Mouse (Mus musculus): ENCODE results near the gene Zfp827. TPM values are rescaled to one million over a fixed set of nuclear protein-coding genes. Genes with fewer than 3 reads are reported as not detected.

Gene Zfp827
- 10 to 100 TPM; 10.5 to 11.2 TPM for total RNA-seq (2021)
- long read RNA-seq, experiment 1, partial matches to known transcripts = 0 of 3 reads
- long read RNA-seq, experiment 1, other reads (novel, unspliced or antisense) = 3 of 3 reads
- long read RNA-seq, experiment 2, partial matches to known transcripts = 0 of 4 reads
- long read RNA-seq, experiment 2, other reads (novel, unspliced or antisense) = 4 of 4 reads

DNA sequence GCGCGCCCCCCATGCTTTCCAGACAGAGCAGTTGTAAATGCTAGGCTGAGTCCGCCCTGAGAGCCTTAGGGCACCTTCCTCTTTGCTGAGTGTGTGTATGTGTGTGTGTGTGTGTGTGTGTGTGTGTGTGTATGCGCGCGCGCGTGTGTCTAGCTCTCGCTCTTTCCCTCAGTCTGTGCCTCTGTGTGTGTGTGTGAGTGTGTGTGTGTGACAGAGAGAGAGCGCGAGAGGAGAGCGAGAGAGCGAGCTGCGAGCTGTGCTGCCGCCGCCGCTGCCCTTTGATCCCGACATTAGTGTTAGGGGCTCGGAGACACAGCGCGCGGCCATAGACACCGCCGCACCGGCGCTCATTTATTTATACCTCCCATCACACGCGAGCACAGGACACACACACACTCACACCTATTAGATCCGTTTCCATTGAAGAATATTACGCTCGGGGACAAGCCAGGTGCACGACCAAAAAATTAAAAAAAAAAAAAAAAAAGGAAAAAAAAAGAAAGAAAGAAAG lies at the start of gene Zfp827:
TSS of gene Zfp827 (plus strand) at position 461 of the 511 bp plus-strand sequence.
- DNase-seq = peak; percentile 72 to 83

DNA sequence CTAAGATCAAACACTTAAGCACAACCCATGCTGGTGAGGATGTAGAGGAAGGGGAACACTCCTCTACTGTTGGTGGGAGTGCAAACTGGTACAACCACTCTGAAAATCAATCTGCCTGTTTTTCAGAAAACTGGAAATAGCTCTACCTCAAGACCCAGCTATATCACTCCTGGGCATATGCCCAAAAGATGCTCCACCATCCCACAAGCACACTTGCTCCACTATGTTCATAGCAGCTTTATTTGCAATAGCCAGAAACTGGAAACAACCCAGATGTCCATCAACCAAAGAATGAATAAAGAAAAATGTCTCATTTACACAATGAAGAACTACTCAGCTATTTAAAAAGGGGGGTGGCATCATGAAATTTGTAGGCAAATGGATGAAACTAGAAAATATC lies 23.9 kb upstream of the Zfp827 start:
- no peak for DNase-seq

DNA sequence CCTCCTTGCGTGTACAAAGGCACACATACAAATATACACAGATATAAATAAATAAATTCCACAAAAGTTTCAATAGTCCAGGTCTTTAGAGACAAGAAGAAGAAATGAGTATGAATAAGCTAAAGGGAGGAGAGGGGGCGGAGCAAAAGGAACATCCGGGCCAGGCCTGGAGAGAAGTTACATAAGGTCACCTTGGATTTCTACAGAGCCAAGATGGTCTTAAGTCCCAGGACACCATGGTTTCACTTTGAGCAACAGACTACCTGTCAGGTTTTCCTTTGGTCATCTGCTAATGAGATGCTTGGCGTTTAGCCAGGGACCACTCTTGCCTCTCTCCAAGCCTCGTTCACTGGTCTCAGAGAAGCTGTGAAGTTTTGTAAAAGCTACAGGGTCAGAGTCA lies 13.2 kb upstream of the Zfp827 start:
- DNase-seq = no peak

DNA sequence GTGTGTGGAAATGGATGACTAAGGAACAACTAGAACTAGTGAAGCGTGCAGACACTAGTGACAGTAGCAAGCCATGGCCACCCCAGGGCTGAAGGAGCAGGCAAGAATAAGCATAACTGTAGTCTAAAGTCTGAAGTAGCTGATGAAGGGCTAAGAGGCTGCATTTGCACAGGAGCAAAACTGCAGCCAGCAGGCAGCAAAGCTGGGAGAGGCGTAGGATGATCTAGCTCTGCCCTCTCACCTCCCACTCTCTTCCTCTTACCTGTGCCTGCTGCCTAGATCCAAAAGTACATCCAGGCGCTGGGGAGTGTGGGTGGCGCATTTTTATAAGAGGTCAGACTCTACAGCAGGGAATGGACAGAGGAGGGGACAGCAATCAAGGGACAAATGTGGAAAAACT lies 12.2 kb upstream of the Zfp827 start:
- DNase-seq = no peak

DNA sequence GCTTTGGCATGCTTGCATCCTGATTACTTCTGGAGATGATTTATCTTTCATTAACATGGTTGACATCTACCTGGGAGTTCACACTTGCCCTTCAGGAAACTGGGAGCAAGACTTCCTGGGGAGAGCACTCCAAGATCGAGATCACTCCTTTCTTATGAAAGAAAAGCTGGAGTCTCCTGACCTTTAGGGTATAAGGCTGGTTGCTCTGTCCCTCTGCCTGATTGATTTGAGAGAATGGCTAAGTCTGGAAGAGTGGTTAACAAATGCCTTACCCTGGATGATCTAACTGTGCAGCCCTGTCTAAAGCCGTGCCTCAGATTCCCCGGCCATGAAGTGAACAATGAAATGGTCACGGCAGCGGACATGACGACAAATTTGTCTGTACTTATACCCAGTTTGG lies 11.7 kb upstream of the Zfp827 start:
- DNase-seq = no peak

DNA sequence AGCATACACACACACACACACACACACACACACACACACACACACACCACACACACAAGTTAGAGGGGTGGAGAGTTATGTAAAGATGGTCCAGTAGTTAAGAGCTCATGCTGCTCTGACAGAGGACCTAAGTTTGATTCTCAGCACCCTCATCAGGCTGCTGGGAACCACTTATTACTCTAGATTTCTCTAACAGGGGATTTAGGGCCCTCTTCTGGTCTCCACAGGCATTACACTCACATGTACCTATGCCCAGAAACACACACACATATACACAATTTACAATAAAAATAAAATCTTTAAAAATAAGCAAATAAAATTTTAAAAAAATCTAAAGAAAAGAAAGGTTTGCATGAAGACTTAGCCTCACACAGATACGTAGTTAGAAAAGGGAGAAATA lies 4.3 kb upstream of the Zfp827 start:
- no peak for DNase-seq

DNA sequence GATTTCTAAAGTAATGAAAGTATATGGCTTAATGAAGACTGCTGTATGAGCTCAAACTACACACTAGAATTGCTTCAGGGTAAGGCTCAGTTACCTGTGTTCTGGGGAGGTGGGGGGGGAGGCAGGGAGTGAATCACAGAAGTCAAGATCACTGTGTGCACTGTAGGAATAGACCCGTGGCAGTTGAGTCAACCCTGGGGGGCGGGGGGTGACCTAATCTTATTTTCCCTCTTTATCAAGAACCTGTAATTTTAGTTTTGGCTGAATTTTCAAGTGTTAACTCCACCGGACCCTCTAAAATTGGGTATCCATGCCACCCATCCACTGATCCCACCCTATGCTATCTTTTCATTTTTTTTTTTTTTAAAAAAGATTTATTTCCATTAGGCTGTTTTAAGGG lies 918 bp upstream of the Zfp827 start:
- DNase-seq = no peak

DNA sequence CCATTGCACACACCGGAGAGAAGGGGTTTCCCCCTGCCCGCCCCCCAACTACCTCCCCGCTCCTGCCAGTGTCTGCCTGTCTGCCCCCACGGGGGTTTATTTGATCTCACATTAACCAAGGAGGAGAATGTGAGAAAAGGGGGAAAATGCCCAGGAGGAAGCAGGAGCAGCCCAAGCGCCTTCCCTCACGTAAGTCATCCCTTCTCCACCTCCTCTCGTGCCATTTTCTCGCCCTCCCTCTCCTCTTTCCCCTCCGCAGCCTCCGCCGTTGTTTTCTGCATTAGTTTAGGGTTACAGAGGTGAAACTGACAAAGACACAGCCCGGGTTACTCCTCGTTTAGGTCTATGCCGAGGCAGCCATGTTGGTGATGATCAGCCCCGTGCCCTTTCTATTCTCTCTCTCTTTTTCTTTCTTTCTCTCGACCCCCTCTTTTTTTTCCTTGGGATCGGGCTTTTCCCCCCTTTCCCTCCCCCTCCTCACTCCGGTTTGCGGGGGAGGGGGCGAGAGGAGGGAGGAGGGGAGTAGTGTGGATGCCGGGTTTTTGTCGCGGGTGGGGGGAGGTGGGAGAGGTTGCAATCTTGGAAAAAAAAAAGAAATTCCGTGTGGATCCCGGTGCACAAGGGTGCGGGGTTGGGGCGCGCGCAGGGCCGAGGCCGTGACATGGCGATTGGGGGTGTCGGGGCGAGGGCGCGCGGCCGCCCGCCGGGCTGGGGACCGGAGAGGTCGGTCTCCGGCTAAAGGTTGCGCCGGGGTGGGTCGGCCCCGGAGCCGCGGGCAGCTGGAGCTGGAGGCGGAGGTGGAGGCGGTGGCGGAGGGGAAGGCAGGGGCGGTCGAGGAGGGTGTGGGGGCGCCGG lies 531 bp downstream of the Zfp827 start:
- peak; percentile 39 to 41 for DNase-seq

DNA sequence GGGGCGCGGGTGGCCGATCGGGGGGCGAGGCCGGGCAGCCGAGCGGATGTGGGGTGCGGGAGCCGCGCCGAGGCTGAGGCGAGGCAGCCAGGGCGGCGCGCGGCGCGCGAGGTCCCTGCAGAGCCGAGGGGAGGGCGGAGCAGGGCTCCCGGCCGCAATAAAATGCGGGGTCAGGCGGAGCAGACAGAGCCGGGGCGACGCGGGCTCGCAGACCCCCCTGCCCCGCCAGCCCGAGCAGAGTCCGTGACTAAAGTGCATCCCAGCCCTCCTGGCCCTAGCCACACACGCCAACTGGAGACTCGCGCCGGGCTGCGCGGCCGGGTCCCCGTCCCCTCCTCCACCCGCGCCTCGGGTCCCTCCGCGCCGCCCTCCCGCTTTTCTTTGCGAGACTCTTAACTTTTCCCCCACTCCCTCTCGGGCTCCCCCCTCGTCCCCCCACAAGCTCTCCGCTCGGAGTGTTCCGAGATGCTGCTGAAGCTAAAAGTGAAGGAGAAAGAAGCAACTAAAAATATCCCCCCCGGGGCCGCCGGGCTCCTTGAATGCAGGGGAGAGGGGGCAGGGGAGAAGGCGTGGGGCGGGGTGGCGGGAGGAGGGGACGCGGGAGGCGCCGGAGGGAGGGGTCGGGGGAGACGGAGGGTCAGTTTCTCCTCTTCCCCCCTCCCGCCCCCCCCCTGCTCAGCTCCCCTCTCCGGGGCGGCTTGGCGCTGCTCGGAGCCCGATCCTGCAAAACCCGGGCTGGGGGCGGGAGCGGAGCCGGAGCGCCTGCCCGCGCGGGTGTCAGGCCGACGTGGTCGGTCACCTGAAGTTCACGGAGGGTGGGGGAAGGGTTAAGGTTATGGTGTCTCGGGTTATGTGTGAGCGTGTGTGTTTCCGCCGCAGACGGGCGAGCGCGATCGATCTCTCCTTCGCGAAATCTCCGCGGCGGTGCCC lies 1.4 kb downstream of the Zfp827 start:
- peak; percentile 73 to 82 for DNase-seq

DNA sequence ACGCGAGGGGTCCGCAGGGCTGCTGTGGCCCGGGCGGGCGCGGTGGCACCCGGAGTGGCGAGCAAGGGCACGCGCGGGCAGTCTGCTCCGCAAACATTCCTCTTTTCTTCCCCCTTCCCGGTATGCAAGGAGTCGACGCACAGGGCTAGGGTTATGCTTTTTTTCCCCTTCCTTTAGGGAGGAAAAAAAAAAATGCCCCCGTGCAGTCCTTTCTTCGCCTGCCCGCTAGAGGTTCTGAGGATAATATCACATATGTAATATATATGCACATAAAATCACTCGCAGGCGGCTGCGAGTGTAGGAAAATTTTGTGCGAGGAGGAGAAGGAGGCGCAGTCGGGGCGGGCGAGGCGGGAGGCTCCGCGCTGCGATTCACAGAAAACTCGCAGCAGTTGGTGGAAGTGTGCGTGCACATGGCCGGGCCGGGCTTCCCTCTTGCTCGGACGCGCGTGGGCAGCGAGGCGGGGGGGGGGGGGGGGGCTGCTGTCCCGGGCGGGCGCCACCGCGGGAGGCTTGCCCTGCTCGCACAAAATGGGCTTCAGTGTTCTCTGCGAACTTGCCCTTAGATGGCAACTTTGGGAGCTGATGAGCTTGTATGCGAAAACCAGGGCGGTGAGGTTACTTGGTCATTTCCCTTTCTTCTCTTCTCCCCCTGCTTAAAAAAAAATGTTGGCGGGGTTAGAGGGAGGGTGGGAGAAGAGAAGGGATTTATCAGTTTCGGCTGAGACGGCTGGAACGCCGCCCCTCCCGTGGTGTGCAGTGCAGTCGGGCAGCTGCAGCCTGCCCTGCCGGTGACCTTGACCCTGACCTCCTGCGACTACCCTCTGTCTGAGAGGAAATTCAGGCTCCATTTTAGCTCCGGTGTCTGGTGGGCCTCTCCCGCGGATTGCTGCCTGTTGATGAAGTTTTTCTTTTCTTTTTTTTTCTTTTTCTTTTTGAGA lies 2.4 kb downstream of the Zfp827 start:
- peak; percentile 85 to 89 for DNase-seq

DNA sequence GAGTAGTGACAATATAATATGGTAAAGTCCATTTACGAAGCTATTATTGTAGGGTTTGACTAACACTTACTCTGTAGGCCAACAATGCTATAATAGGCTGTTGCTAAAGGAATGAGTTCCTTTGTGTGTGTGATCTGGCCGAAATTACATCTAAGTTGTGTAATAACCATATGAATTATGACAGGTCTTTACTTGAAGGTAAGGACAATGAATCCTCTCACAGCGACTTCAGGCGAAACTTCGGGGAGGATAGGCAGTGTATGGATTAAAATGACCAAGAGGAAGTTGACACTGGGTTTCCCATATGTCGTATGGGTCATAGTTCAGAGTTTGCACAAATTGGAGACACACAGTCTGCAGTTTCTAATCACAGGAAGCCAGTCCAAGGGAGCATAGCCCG lies 9.3 kb downstream of the Zfp827 start:
- DNase-seq = no peak

DNA sequence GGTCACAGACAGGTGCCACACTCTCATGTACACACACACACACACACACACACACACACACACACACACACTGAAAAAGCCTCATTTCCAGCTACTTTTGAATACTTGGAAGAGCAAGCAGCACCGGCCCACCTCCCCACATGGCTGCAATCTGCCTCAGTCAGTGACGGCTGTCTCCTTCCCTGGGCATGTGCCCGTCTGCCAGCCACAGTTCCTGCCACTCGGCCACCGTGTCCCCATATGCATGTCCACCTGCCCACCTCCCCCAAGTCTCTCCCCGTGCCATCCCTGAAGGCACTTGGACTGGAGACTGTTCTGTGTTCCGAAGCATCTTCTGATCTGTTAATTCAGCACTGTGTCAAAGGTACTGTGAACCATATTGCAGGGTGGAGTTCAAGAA lies 9.8 kb downstream of the Zfp827 start:
- no peak for DNase-seq

DNA sequence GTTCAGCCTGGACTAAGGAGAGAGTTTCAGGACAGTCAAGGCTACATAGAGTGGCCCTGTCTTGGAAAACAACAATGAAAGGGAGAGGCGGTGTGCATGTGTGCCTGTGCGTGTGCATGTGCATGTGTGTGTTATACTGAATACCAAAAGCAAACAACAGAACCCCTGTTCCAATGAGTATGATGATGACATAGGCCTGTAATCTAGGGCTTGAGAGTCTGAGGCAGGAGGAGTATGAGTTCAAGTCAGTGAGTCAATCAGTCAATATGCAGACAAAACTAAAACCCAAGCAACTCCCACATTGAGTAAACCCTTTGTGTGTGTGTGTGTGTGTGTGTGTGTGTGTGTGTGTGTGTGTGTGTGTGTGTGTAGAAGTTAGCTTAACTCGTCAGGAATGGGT lies 13.2 kb downstream of the Zfp827 start:
- DNase-seq = no peak

DNA sequence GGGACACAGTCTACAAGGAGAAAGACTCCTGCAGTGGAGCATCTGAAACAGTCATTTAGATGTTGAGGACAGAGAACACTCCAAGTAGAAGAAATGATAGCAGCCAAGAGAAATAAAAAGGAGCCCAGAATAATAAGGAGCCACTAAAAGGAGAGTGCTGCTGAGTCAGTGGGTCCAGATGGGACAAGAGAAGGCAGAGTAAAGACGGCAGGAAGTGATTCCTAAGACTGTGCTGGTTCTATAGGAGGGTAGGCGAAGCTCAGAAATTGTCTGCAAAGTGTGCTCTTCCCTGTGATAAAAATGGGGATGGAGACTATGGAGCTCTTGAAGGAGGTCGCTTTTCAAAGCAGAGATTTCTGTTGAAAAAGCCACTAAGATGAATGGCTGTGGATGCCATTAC lies 14.0 kb downstream of the Zfp827 start:
- DNase-seq = no peak

DNA sequence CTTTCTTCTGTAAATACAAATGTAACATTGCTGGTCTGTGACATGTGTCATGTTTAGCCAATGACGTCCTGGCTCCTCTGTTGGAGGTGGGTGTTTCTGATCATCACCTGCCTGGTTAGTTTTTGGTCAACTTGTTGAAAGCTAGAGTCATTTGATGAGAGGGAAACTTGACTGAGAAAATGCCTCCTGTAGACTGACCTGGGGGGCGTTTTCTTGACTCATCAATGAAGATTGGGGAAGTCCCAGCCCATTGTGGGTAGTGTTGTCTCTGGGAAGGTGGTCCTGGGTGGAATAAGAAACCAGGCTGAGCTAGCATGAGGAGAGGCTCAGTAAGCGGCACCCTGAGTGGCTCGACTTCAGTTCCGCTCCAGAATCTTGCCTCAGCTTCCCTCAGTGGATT lies 16.4 kb downstream of the Zfp827 start:
- no peak for DNase-seq

DNA sequence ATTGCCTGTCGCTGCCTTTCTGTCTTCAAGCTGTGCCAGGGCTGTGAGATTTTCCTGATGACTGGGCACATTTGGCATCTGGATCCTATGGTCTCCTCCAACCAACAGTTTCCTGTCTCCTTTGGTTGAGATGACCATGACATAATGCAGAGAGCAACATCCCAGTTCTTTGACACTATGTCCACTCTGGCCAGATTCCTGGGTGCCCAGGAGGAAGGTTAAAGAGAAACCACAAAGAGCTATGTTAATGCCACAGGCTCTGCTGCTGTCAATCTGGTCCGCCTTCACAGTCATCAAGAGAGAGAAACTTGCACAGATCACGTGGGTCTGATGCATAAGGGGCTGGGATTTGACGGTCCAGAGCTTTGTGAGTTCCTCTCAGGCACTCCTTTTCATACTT lies 18.4 kb downstream of the Zfp827 start:
- DNase-seq = no peak

DNA sequence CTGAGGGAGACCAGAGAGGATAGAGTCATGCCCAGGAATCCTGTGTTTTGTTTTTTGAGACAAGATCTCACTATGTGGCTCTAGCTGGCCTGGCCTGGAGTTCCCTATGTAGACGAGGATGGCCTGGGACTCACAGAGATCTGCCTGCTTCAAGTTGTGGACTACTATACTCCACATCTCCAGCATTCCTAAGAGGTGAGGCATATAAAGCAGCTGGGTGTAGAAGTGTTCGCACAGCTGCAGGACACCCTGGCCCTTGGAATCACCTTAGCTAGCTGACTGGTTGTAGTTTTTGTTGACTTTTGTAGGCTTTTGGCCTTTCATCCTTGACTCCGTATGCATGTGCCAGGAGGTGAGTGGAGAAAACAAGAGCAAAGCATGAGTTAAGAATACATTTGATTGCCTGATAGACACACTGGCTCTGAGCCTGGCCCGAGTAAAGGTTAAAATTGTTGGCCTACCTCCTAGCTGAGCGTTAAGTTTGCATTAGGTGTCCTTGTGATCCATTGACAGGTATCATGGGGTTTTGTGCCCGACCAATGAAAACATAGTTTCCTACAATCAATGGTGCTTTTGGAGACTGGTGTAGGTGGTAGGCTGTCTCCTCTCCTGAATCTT lies 20.3 kb downstream of the Zfp827 start:
- no peak for DNase-seq

DNA sequence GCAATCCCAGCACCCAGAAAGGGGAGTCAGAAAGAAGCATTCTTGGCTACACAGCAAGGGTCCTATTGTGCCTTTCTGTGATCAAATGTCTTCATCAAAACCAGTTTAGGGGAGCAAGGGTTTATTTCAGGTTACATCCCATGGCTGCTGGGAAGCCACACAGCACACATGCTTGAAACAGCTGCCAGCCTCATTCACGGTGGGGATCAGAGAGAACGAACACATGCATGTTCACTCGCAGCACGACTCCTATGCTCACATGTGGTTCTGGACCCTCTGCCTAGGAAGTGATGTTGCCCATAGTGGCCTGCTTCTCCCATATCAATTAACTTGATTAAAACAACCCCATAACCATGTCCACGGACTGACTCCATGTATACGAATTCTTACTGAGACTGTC lies 26.0 kb downstream of the Zfp827 start:
- no peak for DNase-seq

DNA sequence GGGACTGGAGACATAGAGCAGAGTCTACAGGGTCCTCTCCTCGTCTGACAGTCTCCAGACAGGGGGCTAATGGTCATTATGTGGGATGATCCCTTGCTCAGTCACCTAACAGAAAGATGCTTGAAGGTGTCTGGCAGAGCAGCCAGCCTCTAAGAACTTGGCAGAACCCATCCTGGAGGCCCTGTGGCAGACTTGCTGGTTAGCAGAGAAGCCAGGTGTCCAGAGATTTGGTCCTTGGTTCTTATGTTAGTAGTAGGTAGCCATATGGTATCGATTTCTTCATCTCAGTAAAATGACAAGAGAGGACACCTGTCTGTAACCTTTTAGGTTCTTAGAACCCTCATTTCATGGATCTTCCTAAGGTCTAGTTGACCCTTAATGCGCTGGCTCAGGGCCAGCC lies 28.9 kb downstream of the Zfp827 start:
- no peak for DNase-seq

DNA sequence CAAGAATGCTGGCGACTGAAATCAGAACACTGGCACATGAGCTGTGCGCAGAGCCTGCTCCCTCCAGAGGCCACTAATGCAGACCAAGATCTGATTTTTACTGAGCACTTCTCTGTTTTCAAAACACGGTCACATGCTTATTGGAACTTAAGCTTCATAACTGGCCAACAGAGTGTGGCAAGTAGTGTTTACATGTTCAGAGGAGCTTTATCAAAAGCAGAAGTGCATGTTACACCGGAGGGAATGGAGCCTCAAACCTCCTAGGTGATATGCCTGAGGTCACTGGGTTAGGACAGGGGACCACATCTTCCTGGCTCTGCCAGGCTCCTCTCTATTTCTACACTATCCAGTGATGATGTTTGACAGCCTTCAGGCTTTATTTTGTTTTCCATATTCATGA lies 31.1 kb downstream of the Zfp827 start:
- no peak for DNase-seq

DNA sequence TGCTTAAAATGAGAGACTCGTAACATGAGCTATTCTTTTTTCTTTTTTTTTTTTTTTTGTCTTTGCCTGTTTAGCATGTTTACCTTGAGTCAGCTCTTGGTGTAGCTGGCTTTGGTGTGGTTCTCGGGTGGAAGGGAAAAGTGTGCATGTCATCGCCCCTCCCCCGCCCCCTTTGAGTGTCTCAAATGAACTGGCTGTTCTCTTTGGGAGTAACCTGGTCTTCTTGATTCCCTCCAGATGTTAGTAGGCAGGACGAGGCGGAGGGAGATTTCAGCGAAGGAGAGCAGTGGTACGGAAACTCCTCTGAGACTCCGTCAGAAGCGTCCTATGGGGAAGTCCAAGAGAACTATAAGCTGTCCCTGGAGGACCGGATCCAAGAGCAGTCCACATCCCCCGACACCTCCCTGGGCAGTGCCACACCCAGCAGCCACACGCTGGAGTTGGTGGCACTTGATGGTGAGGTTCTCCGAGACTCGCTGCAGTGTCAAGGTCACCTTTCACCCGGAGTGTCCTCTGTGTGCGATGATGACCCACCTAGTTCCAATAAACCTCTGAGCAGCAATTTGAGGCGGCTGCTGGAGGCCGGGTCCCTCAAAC lies 31.9 kb downstream of the Zfp827 start:
- no peak for DNase-seq

All from adrenal gland, postnatal 36 days (tissue).